Mouse (Mus musculus): ENCODE results near the gene Psg23. TPM values are rescaled to one million over a fixed set of nuclear protein-coding genes. Genes with fewer than 3 reads are reported as not detected.

The Psg23 gene
- polyA plus RNA-seq (2012; ENCODE audit: low replicate concordance): not detected in 2 replicates

GRCm38 (mm10) chr7:18616401-18616800 lies at the start of gene Psg23:
Gene Psg23, minus strand, starts transcription at chr7:18616501.

GRCm38 (mm10) chr7:18656625-18657024 lies 40.3 kb upstream of the Psg23 start, which contains the start of gene Psg21:
Gene Psg21, minus strand, starts transcription at chr7:18656725.

GRCm38 (mm10) chr7:18567205-18567604 lies 49.1 kb downstream of the Psg23 start, which contains the start of gene Psg27:
Gene Psg27, minus strand, starts transcription at chr7:18567305.

Other genes with a start within 250 kb of the Psg23 start
- not detected in 2 replicates for gene Psg28, start 184.5 kb downstream of the Psg23 start, polyA plus RNA-seq (2012; ENCODE audit: low replicate concordance)
- gene Psg26, start 132.3 kb downstream of the Psg23 start, polyA plus RNA-seq (2012; ENCODE audit: low replicate concordance): not detected in 2 replicates
- not detected in 2 replicates for gene Psg25, start 84.2 kb downstream of the Psg23 start, polyA plus RNA-seq (2012; ENCODE audit: low replicate concordance)
- gene Psg27, start 49.2 kb downstream of the Psg23 start, polyA plus RNA-seq (2012; ENCODE audit: low replicate concordance): not detected in 2 replicates
- gene Psg21, start 40.2 kb upstream of the Psg23 start, polyA plus RNA-seq (2012; ENCODE audit: low replicate concordance): not detected in 2 replicates
- not detected in 2 replicates for gene Psg20, start 69.7 kb upstream of the Psg23 start, polyA plus RNA-seq (2012; ENCODE audit: low replicate concordance)
- gene Psg22, start 101.6 kb upstream of the Psg23 start, polyA plus RNA-seq (2012; ENCODE audit: low replicate concordance): not detected in 2 replicates
- gene Psg19, start 182.0 kb upstream of the Psg23 start, polyA plus RNA-seq (2012; ENCODE audit: low replicate concordance): not detected in 2 replicates
- not detected in 2 replicates for gene Psg17, start 205.1 kb upstream of the Psg23 start, polyA plus RNA-seq (2012; ENCODE audit: low replicate concordance)
- gene Mill2, start 223.5 kb upstream of the Psg23 start, polyA plus RNA-seq (2012; ENCODE audit: low replicate concordance): 0.06 TPM in 1 of 2 replicates, not detected in the other